Mouse (Mus musculus) embryonic fibroblast, embryonic 13.5 days (primary cell): ENCODE measurements around the gene Atp8a1. TPM values are rescaled to one million over a fixed set of nuclear protein-coding genes. Genes with fewer than 3 reads are reported as not detected.

ENCODE experiments used
- H3K27ac ChIP-seq: 2 replicates; pipeline ENCODE4 v1.5.1; 2012; ENCODE audit warnings: low read length, control low read depth, inconsistent platforms; ENCODE audit not compliant: insufficient read depth
- H3K4me1 ChIP-seq: 2 replicates; pipeline ENCODE4 v1.6.1; 2011; ENCODE audit warnings: low read length; ENCODE audit not compliant: control insufficient read depth, insufficient read depth
- H3K4me3 ChIP-seq: 2 replicates; pipeline ENCODE4 v1.5.1; 2011; ENCODE audit warnings: mild to moderate bottlenecking, control low read depth, low read length; ENCODE audit not compliant: insufficient read depth
- CTCF ChIP-seq: IDR thresholded peaks from 2 replicates; pipeline ENCODE4 v1.5.1; 2011; ENCODE audit warnings: mild to moderate bottlenecking, control low read depth, low read length, moderate library complexity, borderline replicate concordance; ENCODE audit not compliant: insufficient read depth
- POLR2A ChIP-seq: IDR thresholded peaks from 2 replicates; pipeline ENCODE4 v1.6.1; 2011; ENCODE audit warnings: low read depth, mild to moderate bottlenecking, control low read depth, low read length, moderate library complexity
- polyA plus RNA-seq: library from polyadenylated mRNA; stranded (reverse); fragments of >200 nt; gene quantifications from 2 replicates; pipeline ENCODE4 v1.2.4, GENCODE M21; 2011; ENCODE audit warnings: low read depth; ENCODE audit not compliant: missing spikeins, insufficient read length

Gene Atp8a1
- polyA plus RNA-seq, 1 experiment = 7.0 TPM

DNA sequence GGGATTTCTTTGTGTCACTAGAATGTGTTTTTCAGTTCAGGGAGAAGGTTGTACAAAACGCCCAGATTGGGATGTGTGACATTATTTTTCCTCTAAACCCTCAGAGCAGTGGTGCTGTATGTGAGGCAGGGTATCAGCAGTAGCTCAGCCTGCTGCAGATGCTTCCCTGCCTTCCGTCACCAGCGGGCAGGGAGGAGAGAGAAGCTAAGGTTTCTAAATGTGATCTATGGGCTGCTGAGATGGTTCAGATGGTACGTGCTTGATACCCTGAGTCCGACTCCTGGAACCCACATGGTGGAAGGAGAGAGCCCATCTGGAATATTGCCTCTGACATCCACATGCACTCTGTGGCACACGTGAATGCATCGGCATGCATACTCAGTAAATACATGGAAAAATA is 251.6 kb downstream of the Atp8a1 start:
- Histone ChIP-seq H3K27ac (no peak overlapping the region), H3K4me3 (no peak overlapping the region), H3K4me1 (0 out of 2 replicates have a peak, but pooled peaks cover 6% of the 10 kb centered on the region)
- TF ChIP-seq CTCF = no peak
- no peak for TF ChIP-seq POLR2A

DNA sequence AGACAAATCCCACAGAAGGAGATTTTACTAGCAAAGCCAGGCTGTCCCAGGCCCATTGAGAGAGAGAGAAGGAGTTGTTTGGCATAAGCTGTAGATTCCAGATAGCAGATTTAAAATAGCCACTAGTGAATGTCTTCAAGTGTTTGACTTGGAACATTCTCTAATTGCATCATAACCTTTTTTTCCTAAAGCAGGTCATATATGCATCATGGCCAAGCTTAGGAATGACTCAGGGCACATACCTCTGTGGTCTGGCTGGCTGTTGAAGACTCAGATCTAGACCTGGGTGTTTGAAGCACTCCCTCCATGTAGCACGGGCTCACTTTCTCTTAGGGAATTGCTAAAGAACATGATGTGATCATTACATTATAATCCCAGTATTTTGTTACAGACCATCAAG is 252.2 kb downstream of the Atp8a1 start:
- TF ChIP-seq CTCF = no peak
- no peak for TF ChIP-seq POLR2A
- Histone ChIP-seq H3K4me3 (no peak overlapping the region), H3K27ac (no peak overlapping the region), H3K4me1 (peaks cover 8% of the 10 kb centered on the region; the same call in 1 of the 2 replicates)

DNA sequence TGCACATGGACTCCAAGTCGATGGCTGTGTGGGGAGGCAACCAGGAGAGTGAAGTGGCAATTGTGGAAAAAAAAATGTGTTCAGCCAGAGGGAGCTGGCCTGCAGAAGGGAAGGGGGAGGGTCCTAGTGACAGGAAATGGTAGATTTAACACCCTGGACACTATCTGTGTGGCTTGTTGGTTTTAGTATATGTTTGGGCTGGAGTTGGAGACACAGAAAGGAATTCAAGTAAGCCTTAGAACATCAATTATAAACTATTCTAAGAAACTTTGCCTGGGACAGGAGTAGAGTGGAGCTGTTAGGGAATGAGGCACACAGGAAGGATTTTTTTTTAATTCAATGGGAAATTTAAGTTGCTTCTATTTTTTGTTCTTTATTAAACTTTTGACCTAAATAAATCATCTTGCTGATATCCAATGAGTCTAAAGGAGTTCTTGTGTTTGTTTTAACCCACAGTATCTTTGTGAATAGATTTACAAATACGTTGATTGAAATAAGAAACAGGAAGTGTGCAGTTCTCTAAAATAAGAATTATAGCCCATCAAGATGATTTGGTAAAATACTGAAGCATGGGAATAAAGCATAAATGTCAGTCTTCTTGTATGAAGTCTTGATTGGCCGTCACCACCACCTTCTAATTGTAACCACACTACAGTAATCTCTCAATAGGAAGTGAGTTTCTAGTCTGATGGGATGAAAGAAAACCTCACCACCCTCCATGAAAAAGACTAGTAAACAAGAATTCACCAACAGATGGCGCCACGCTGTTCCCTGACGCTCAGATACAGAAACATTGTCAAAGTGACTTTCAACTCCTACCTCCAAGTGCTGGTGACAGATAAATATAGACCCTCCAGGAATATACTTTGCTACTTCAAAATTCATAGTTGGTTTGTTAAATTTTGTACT is 267.3 kb downstream of the Atp8a1 start:
- Histone ChIP-seq H3K4me3 (no peak overlapping the region), H3K27ac (no peak overlapping the region), H3K4me1 (no peaks in the 10 kb centered on the region)
- no peak for TF ChIP-seq CTCF
- TF ChIP-seq POLR2A = no peak

DNA sequence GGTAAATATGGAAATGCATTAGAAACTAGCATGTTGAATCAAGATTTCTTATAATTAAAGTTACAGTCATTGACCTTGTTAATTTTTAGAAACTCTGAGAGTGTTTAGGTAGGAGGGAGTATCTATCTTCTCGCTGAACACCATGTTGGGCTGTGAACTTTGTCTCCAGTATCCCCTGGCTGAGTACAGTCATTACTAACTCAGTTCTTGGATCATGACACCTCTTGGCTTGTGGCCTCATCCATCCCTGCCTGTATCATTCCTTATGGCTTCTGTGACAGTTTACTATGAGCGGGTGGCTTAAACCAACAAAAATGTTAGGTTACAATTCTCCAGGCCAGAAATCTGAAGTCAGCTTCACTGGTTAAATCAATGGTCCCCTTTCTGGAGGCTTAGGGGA is 271.5 kb downstream of the Atp8a1 start:
- TF ChIP-seq CTCF (no peak), POLR2A (no peak)
- no peaks in the 10 kb centered on the region for H3K4me1 ChIP-seq
- H3K4me3 ChIP-seq = no peak overlapping the region
- no peak overlapping the region for H3K27ac ChIP-seq

DNA sequence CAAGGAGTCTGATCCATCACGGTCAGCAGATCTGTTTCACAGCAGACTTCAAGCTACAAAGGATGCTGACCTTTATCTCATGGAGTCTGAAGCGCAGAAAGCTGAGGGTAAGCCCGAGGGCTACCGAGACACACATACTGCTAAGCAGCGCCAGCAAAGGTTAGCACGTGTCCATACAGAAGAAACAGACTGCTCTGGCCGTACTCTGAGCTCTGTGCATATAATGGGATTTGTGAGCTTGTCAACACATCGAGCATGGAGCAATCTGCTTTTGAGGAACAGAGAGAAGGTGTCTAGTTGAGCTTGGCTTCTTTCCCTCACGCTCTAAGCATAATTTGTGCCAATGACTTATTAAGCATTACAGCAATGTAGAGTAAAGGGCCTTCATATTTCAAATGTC is 273.2 kb downstream of the Atp8a1 start:
- TF ChIP-seq CTCF (no peak), POLR2A (no peak)
- Histone ChIP-seq H3K4me3 (no peak overlapping the region), H3K27ac (no peak overlapping the region), H3K4me1 (no peaks in the 10 kb centered on the region)

DNA sequence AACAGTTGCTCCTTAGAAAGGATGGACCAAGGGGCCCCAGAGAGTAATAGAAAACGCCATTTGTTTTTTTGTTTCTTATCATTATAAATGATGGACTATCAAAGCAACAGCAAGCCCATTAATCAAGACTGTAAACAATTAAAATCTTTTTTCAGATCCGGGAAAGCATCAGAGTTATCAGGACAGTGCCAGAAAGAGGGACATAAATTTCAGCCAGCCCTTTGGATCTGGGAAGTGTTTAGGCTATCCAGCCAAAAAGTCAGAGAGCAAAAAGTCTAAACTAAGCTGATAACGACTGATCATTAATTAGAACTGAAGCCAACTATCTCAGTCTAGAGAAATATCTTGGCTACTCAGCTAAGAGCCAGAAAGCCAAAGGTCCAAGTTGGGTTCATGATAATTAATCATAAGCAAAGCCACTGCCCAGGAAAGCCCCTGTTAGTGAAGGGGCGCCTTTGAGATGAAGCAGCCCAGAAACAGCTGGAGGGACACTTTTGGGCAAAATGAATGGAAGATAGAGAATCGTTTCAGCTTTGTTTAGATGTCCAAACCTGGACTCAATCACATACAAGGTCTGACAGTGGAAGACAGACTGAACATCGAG is 274.6 kb downstream of the Atp8a1 start:
- H3K27ac ChIP-seq = no peak overlapping the region
- no peaks in the 10 kb centered on the region for H3K4me1 ChIP-seq
- no peak overlapping the region for H3K4me3 ChIP-seq
- no peak for TF ChIP-seq POLR2A
- TF ChIP-seq CTCF = no peak

Other genes with a start within 250 kb of the Atp8a1 start
- 0.23 TPM in 1 of 2 replicates, not detected in the other for gene Shisa3, start 239.6 kb downstream of the Atp8a1 start, polyA plus RNA-seq
- not detected in 2 replicates for gene Gm5108, start 94.2 kb upstream of the Atp8a1 start, polyA plus RNA-seq
- gene Gm21905, start 99.0 kb upstream of the Atp8a1 start, polyA plus RNA-seq = not detected in 2 replicates
- not detected in 2 replicates for gene Grxcr1, start 184.4 kb upstream of the Atp8a1 start, polyA plus RNA-seq